Mouse (Mus musculus) lung, postnatal 0 days (tissue): ENCODE measurements around the gene Zbtb16. TPM values are rescaled to one million over a fixed set of nuclear protein-coding genes. Genes with fewer than 3 reads are reported as not detected.

ENCODE experiments used
- ATAC-seq: fragments of 200-750 bp; cut with Nextera tagmentation; 2 replicates; pipeline ENCODE4 v1.8.0; 2017; ENCODE audit warnings: moderate library complexity
- DNase-seq: peaks from one replicate; pipeline ENCODE4 v3.0.0-alpha.2; 2016; ENCODE audit warnings: low spot score
- H3K27ac ChIP-seq: fragments of 300-500 bp; sonication (generic); 2 replicates; pipeline ENCODE4 v1.5.1; 2014; ENCODE audit warnings: antibody characterized with exemption, mild to moderate bottlenecking, low read length, mixed read lengths
- H3K27me3 ChIP-seq: fragments of 300-500 bp; sonication (generic); replicated peaks from 2 replicates; pipeline ENCODE4 v1.6.1; 2014; ENCODE audit warnings: low read length, mixed read lengths; ENCODE audit not compliant: insufficient read depth
- H3K36me3 ChIP-seq: fragments of 300-500 bp; sonication (generic); 2 replicates; pipeline ENCODE4 v1.6.1; 2014; ENCODE audit warnings: low read length, mixed read lengths; ENCODE audit not compliant: insufficient read depth
- H3K4me1 ChIP-seq: fragments of 300-500 bp; sonication (generic); 2 replicates; pipeline ENCODE4 v1.6.1; 2014; ENCODE audit warnings: antibody characterized with exemption, low read depth, low read length, mixed read lengths; ENCODE audit not compliant: insufficient read depth
- H3K4me2 ChIP-seq: fragments of 300-500 bp; sonication (generic); replicated peaks from 2 replicates; pipeline ENCODE4 v1.6.1; 2014; ENCODE audit warnings: low read depth, mild to moderate bottlenecking, low read length, moderate library complexity, mixed read lengths
- H3K4me3 ChIP-seq: fragments of 300-500 bp; sonication (generic); 2 replicates; pipeline ENCODE4 v1.5.1; 2014; ENCODE audit warnings: low read depth, low read length
- H3K9ac ChIP-seq: fragments of 300-500 bp; sonication (generic); replicated peaks from 2 replicates; pipeline ENCODE4 v1.6.1; 2014; ENCODE audit warnings: low read depth, mild to moderate bottlenecking
- H3K9me3 ChIP-seq: fragments of 300-500 bp; sonication (generic); 2 replicates; pipeline ENCODE4 v1.6.1; 2016; ENCODE audit warnings: low read length, mixed read lengths
- CTCF ChIP-seq: IDR thresholded peaks from 2 replicates; pipeline ENCODE4 v1.5.1; 2016; ENCODE audit warnings: antibody characterized with exemption, mild to moderate bottlenecking
- EP300 ChIP-seq: IDR thresholded peaks from 2 replicates; pipeline ENCODE4 v1.6.1; 2016; ENCODE audit warnings: antibody characterized with exemption, mild to moderate bottlenecking, control low read depth
- WGBS: fragments of 180-500 bp; shearing (Covaris S2); extraction: QIAGEN DNeasy Blood & Tissue Kit; methylation state at CpG from one replicate; pipeline ENCODE4 v1.1.7; 2014; 5-methylcytosine and 5-hydroxymethylcytosine counted together
- polyA plus RNA-seq: library from polyadenylated mRNA; unstranded; fragments of >200 nt; fragmentation: Nextera tagmentation; extraction: Ambion mirVana; gene quantifications from 2 replicates; pipeline ENCODE4 v1.2.1, GENCODE M21; 2015

The Zbtb16 gene
- polyA plus RNA-seq, 1 experiment from 2014 or later = 19.7 TPM

DNA sequence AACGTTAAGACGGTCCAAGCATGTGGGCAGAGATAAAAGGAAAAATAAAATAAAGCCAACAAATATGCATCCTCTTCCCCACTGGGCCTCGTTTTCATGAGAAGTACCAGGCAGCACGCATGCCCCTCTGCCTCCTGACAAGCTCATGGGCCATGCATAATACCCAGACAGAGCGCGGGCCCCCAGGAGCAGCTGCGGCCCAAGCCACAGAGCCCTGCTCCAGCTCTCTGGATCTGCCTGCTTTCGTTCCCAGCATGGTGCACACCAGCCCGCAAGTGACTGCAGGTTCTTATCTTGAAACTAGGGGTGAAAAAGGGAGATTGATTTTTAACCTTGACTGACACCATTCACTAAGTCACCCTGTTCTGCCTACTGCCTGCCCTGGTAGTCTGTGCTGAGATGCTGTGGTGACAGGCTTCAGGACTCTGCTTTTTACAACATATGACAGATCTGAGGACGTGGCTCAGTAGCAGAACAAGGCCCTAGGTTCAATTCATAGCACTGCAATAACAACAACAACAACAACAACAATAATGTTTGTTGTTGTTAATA, 79.7 kb downstream of the Zbtb16 start:
- Histone ChIP-seq H3K9me3 (no peaks in the 10 kb centered on the region), H3K4me1 (peaks cover 48% of the 10 kb centered on the region), H3K27me3 (no peaks in the 10 kb centered on the region), H3K9ac (no peak overlapping the region), H3K36me3 (no peaks in the 10 kb centered on the region), H3K4me2 (no peak overlapping the region), H3K27ac (peak overlapping the region; percentile 29; the same call in 1 of the 2 replicates), H3K4me3 (no peak overlapping the region)
- WGBS = 73% methylated on average over 10 of the region's 10 CpGs
- ATAC-seq = no peak
- TF ChIP-seq CTCF = no peak
- no peak for TF ChIP-seq EP300
- no peak for DNase-seq

DNA sequence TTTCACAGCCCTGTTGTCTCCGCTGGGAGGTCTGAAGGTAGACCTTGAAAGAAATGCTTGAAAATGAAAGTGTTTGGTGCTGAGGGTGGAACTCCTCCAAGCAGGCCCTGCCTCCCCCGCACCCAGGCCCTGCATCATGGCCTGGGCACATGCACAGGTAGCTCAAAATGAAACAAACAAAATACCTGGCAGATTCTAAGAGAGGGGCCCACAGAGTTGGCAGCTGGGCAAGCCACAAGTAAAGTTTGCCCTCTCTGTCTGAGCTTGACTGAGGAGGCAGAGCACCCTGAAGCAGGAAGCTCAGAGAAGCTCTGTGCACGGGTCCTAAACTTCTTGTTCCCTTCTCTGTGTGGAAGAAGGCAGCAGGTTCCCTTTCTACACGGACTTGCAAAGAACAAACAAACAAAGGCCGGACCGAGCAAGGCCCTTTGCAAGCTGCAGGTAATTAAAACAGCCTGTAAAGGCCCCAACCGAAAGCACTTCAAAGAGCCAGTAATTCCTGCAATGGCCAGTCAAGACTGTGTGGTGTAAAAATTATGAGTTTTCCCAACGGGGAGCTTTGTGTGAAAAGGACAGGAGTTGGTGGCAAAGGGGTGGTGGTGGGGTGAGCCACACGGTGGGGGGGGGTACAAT, 80.5 kb downstream of the Zbtb16 start:
- H3K36me3 ChIP-seq = no peaks in the 10 kb centered on the region
- no peaks in the 10 kb centered on the region for H3K27me3 ChIP-seq
- H3K9me3 ChIP-seq = no peaks in the 10 kb centered on the region
- WGBS = 40% methylated on average over 9 of the region's 9 CpGs
- no peak overlapping the region for H3K9ac ChIP-seq
- H3K4me1 ChIP-seq = peaks cover 48% of the 10 kb centered on the region
- no peak for DNase-seq
- ATAC-seq = no peak
- H3K4me2 ChIP-seq = no peak overlapping the region
- peak overlapping the region; percentile 29 for H3K27ac ChIP-seq
- TF ChIP-seq EP300 = no peak
- no peak for TF ChIP-seq CTCF
- H3K4me3 ChIP-seq = no peak overlapping the region

DNA sequence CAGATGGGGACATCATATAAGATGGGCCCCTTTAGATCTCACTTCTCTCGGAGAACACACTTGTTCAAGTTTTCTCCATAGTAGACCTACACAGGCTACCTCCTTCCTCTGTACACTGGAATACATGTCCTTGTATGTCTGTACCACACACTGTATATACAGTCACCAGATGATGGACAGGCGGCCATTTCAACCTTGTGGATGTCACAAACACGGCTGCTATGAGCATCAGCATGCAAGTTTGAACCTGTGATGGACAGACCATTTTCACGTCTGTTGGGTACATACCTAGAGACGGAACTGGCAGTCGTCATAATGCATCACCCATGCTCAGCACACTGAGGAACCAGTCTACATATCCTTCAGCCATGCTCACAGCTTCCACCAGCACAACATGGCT, 81.6 kb downstream of the Zbtb16 start:
- WGBS = 92% methylated on average over 6 of the region's 6 CpGs
- no peak for ATAC-seq
- no peak overlapping the region for H3K4me2 ChIP-seq
- H3K9ac ChIP-seq = no peak overlapping the region
- TF ChIP-seq CTCF (no peak), EP300 (no peak)
- no peak overlapping the region for H3K4me3 ChIP-seq
- no peaks in the 10 kb centered on the region for H3K27me3 ChIP-seq
- H3K27ac ChIP-seq = 0 out of 2 replicates have a peak overlapping the region, but pooled peaks have one; percentile 6
- peaks cover 41% of the 10 kb centered on the region; the same call in 1 of the 2 replicates for H3K4me1 ChIP-seq
- H3K9me3 ChIP-seq = no peaks in the 10 kb centered on the region
- no peaks in the 10 kb centered on the region for H3K36me3 ChIP-seq
- DNase-seq = no peak

DNA sequence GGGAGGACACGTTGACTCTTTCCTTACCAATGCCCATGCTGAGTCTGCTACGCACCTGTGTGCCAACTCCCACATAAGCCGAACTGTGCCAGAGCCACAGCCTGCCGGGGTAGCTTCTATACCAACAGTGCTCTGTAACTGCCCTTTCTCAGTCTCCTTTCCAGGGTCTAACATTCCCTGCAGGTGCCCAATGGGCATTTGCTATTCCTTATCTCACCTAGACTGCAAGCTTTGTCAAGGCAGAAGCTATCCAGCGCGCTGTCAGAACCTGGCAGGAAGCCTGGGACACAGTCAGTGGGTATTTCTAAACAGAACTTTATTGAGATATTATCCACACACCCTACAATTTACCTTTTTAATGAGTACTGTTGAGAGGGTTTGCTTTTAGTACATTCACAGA, 82.1 kb downstream of the Zbtb16 start:
- Histone ChIP-seq H3K36me3 (no peaks in the 10 kb centered on the region), H3K4me3 (no peak overlapping the region), H3K4me2 (no peak overlapping the region), H3K9me3 (no peaks in the 10 kb centered on the region), H3K4me1 (peaks cover 42% of the 10 kb centered on the region; the same call in 1 of the 2 replicates), H3K9ac (no peak overlapping the region), H3K27ac (0 out of 2 replicates have a peak overlapping the region, but pooled peaks have one; percentile 21), H3K27me3 (no peaks in the 10 kb centered on the region)
- WGBS = 82% methylated on average over 6 of the region's 6 CpGs
- DNase-seq (no peak), ATAC-seq (no peak)
- TF ChIP-seq CTCF (no peak), EP300 (no peak)

DNA sequence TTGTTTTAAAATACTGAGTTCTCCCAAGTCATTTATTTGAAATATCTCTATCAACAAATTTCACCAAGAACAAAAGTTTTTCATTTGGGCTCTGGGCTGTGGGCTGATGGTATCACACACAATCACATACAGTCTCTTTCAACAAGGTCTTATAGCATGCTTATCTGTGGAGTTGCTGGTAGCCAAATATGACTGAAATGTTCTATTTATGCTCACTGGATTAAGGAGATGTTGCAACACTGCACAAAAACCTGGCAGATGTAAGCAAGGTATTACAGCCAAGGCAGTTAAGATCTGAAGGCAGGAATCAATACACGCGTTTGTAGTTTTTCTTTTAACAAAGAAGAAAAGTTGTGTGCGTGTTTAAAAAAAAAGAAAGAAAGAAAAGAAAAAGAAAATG, 84.1 kb downstream of the Zbtb16 start:
- TF ChIP-seq CTCF (no peak), EP300 (peak; percentile 24; the same call in 1 of the 2 replicates)
- H3K9ac ChIP-seq = no peak overlapping the region
- no peaks in the 10 kb centered on the region for H3K36me3 ChIP-seq
- H3K4me3 ChIP-seq = no peak overlapping the region
- ATAC-seq = peak; percentile 43
- H3K4me1 ChIP-seq = peaks cover 39% of the 10 kb centered on the region; the same call in 1 of the 2 replicates
- 45% methylated on average over 3 of the region's 3 CpGs for WGBS
- peak overlapping the region; percentile 75 for H3K27ac ChIP-seq
- no peaks in the 10 kb centered on the region for H3K9me3 ChIP-seq
- no peak overlapping the region for H3K4me2 ChIP-seq
- DNase-seq = peak; percentile 82
- H3K27me3 ChIP-seq = no peaks in the 10 kb centered on the region

DNA sequence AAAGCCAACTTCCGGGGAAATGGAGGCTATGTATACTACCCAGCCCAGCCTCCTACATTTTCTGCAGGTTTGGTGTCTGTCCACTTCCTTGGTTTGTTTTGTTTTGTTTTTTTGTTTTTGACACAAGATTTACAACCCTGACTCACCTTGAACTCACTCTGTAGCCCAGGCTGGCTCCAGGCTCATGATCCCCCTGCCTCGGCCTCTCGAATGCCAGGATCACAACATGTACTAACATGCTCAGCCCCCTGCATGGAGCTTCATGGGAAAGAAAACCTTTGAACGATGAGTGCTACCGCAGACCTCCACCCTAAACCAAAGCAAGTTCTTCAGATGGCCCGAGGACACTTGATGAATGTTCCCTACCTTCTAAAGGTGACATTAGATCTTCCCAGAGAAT, 86.4 kb downstream of the Zbtb16 start:
- WGBS = 84% methylated on average over 6 of the region's 6 CpGs
- no peak for DNase-seq
- H3K36me3 ChIP-seq = no peaks in the 10 kb centered on the region
- H3K27ac ChIP-seq = peak overlapping the region; percentile 55
- H3K9ac ChIP-seq = no peak overlapping the region
- no peaks in the 10 kb centered on the region for H3K9me3 ChIP-seq
- no peak for ATAC-seq
- peaks cover 51% of the 10 kb centered on the region for H3K4me1 ChIP-seq
- H3K4me3 ChIP-seq = no peak overlapping the region
- H3K4me2 ChIP-seq = no peak overlapping the region
- no peaks in the 10 kb centered on the region for H3K27me3 ChIP-seq
- TF ChIP-seq EP300 (no peak), CTCF (no peak)
